Mouse (Mus musculus) T-helper 17 cell (primary cell): ENCODE results near the gene Trmt6.

Experiments used
- in situ Hi-C, 2 experiments: fragments of 300-600 bp; cut with MboI, MseI; formaldehyde crosslinking; loops; 1 replicate in 1 of 2; 2 replicates in 1 of 2; pipeline ENCODE4 v1.15.1; 2025; ENCODE audit warnings: high pct_unique_total_duplicates in 2 of 2

Gene Trmt6

GRCm38 (mm10) chr2:132815608-132816314 is at the start of gene Trmt6, which contains the start of gene Mcm8:
Gene Trmt6 (minus strand): TSS chr2:132816055.
Gene Mcm8 (plus strand): TSS chr2:132816141.
- in situ Hi-C loops = no loop called here

- in situ Hi-C loops = no loop called here
These were observed 47.5 kb upstream of the Trmt6 start for GRCm38 (mm10) chr2:132863325-132863724.

DNA sequence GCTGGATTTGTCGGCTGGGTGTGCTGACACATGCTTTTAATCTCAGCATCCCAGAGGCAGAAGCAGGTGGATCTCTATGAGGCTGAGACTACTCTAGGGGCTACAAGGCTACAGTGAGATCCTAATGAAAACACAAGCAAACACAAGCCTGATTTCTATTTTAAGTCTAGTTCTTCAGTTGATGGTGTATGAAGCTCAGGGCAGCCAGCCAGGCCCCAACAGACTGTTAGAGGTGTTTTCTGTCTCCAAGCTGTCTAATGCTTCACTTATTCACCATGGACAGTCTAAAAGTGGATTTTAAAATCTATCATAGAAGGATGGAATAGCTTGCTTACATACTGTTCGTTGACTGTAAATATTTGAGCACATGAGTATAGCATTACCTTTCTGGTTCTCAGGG is 45.6 kb upstream of the Trmt6 start:
- in situ Hi-C loops = no loop called here

DNA sequence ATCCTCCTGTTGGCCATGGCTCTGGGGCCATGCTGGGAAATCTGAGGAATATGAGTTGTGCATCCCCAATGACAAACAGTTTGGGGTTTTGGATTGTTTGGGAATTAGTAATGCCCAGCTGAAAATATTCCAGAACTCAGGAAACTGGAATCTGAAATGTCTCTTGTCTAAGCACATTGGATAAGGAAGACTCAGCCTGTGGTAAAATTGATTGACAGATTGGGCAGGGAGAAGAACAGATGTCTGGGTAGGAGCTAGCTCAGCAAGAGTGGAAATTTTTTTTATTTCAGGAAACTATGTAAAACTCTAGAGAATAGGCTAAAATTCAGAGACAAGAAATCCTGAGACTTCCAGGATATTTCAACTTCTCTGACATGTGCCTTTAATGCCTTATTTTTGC is 44.6 kb upstream of the Trmt6 start:
- in situ Hi-C loops = no loop called here

GRCm38 (mm10) chr2:132856333-132856732 is 40.5 kb upstream of the Trmt6 start:
- in situ Hi-C loops = no loop called here

DNA sequence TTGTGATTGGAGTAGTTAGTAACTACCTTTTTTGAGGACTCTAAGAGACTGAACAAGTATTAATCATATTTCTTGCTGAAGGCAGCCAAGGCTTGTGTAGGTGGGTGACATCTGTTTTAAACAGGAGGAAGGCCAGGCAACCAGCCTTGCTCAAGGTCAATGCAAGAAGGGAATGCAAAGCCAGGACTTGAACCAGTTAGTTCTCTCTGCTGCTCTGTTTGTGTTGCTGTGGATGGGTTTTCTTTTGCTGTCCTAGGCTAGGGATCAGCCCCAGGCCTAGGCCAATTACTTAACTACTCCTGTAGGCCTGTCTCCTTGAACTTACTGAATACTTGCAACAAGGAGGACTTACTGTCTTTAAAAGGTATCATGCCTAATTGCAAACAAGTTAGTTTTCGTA is 37.2 kb upstream of the Trmt6 start:
- in situ Hi-C loops = no loop called here

GRCm38 (mm10) chr2:132849141-132849540 is 33.3 kb upstream of the Trmt6 start:
- in situ Hi-C loops = no loop called here

DNA sequence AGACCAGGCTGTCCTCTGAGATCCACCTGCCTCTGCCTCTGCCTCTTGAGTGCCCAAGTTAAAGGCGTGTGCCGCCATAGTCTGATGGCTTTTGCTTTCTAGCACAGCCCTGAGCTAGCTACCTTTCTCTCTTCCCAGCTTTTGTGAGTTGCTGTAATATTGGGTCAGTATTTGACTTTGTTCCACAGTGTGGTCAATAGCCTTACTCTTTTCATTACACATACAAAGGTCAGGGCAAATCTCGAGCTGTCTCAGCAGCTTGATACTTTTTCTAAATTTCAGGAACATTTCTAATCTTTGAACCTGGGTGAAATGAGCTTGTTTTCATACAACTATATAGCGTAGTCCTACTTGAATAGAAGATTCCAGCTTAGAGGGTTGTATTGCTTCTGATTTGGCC is 32.5 kb upstream of the Trmt6 start:
- in situ Hi-C loops = no loop called here

- in situ Hi-C loops = no loop called here
These were observed 31.7 kb upstream of the Trmt6 start for GRCm38 (mm10) chr2:132847581-132847980.

- in situ Hi-C loops = no loop called here
These were observed 30.8 kb upstream of the Trmt6 start, which contains the start of gene Crls1 for GRCm38 (mm10) chr2:132846407-132847358. Gene Crls1 (plus strand): TSS chr2:132846666.

DNA sequence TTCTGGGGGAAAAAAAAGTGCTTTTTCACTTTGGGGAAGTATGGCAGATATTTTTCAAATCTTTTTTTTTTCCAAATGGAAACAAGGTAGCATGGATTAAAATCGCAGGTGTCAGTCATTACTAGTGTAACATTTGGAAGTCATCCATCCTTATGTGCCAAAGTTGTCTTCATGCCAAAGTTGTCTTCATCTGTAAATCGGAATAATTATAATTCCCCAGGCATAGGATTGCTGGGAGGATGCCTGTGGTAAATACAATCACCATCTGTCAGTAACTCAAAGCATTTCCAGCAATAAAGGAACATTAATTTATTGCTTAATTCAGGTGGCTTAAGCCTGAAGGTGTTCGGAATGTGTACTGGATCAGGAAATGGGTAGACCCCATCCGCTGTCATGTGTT is 25.2 kb upstream of the Trmt6 start:
- in situ Hi-C loops = loop anchor here in 1 of 2 experiments (5.0 kb wide), 1 partner anchor 66 kb away; no protein-coding TSS in a partner anchor

DNA sequence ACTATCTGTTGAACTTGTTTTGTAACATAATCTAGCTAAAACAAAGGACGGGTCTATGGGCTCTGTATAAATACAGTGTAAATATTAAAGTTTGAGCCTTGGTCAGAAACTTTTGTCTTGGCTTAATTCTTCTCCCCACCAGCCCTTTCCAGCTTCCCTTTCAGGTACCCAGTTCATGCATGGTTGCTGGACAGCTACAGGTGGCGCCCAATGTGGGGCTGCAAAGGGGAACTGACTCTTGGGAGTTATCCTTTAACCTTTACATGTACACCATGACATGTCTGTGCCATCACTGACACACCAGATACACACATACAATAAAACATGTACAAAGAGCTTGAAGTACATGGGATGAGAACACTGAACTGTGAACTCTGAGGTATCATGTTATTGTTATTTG is 12.9 kb downstream of the Trmt6 start:
- in situ Hi-C loops = no loop called here

- in situ Hi-C loops = loop anchor here in 1 of 2 experiments (25.0 kb wide), 1 partner anchor 1682 kb away; no protein-coding TSS in a partner anchor
These were observed 21.7 kb downstream of the Trmt6 start for GRCm38 (mm10) chr2:132794204-132794586.

DNA sequence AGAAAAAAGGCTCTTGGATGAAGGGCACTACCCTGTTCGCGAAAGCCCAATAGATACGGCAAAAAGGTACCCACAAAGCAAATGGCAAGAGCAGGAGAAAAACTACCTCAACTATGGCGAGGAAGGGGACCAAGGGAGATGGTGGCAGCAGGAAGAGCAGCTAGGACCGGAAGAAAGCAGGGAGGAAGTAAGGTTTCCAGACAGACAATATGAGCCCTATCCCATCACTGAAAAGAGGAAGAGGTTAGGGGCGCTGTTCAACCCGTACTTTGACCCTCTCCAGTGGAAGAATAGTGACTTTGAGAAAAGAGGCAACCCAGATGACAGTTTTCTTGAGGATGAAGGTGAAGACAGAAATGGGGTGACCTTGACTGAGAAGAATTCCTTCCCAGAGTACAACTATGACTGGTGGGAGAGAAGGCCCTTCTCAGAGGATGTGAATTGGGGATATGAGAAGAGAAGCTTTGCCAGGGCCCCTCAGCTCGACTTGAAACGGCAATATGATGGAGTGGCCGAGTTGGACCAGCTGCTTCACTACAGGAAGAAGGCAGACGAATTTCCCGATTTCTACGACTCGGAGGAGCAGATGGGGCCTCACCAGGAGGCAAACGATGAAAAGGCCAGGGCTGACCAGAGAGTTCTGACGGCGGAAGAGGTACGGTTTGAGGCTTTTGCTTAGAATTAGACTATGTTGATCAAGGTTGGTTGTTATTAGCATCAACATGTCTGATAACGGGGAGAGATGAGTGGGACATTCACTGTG is 22.2 kb downstream of the Trmt6 start:
- in situ Hi-C loops = loop anchor here in 1 of 2 experiments (25.0 kb wide), 1 partner anchor 1681 kb away; no protein-coding TSS in a partner anchor

GRCm38 (mm10) chr2:132784039-132784438 is 31.8 kb downstream of the Trmt6 start:
- in situ Hi-C loops = loop anchor here in 1 of 2 experiments (10.0 to 25.0 kb wide), 2 partner anchors 331 to 1672 kb away; no protein-coding TSS in a partner anchor

DNA sequence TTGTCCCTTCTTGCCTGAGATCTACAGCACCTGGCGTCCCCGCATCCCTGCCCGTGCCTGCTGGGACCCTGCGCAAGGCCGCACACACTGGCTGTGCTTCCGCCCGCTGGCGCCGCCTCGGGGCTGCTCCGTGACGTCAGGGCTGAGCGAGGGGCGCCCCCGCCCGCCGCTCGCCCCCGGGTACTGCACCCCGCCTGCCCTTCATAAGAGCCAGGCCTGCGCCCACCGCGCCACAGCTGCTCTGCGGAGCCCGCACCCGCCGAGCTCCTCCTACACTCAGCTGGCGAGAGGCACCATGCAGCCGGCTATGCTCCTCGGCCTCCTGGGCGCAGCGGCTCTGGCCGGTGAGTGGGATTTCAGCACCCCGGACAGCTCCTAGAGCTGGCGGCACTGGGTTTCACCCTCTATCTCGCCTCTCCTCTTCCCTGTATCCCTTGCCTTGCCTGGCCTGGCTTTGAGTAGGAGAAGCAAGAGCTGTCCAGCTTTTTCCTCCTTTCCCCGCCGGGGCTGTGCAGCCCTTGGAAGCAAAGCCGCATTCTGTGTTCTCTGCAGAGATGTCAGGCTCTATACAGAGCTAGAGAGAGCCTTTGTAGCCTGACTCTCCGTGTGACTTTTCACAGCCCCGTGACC is 34.3 kb downstream of the Trmt6 start:
- in situ Hi-C loops = loop anchor here in 1 of 2 experiments (10.0 to 25.0 kb wide), 2 partner anchors 333 to 1669 kb away; no protein-coding TSS in a partner anchor

DNA sequence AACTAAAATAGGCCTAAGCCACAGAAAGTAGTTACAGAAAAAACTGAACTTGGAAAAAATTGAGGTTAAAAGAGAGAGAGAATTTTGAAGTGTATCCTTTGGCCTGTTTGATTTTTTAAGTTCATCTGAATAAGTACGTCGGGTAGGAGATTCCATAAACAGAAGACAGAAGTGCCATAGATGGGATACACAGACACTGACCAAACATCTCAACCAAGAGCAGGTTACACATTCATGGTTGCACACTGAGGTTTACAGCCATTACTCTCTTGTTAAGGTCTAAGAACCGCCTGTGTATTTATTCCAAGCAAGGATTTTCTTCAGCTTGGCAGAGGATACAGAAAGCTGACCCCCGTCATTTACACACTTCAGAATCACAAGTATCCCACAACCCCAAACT is 34.9 kb downstream of the Trmt6 start, which contains the start of gene Chgb:
Chgb (plus strand) TSS at position 301 of the 400 bp plus-strand sequence.
- in situ Hi-C loops = loop anchor here in 1 of 2 experiments (10.0 to 25.0 kb wide), 2 partner anchors 334 to 1669 kb away; no protein-coding TSS in a partner anchor

GRCm38 (mm10) chr2:132770822-132771221 is 45.0 kb downstream of the Trmt6 start:
- in situ Hi-C loops = no loop called here

- in situ Hi-C loops = no loop called here
These were observed 57.9 kb downstream of the Trmt6 start for GRCm38 (mm10) chr2:132757911-132758310.
